Mouse (Mus musculus) cerebellum, postnatal 25 days (tissue): Measurements from ENCODE around the gene Psip1.

Source experiments
- DNase-seq, 2 experiments: peaks; one replicate each; pipeline ENCODE4 v3.0.0; 2021; ENCODE audit warnings: mixed read lengths in 2 of 2

Gene Psip1

DNA sequence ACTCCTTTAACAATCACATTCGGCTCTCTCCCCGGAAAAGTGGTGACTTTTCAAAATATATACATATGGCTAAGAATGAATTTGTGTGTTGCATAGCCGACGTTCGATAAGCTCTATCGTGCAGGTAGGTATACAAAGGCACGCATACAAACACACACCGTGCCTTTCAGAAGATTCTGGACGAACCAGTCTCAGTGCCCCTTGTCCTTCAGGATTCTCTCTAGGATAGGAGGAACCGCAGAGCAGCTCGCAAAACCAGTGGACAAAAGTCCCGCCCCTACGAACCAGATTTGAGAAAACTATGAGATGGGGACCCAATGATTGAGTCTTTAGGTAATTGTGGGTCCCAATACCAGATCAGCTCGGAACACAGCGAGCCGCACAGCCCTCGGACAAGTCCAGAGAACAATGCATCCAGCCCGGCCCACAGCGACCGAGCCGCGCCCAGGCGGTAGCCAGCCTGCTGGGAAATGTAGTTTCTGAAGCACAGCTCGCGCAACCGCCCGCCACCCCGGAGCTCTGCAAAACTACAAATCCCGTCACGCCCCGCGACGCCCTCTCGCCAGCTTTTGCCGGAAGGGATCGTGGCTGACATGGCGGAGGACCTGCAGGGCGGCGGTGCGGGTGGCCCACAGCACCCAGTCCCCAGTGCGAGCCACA is 69.0 kb downstream of the Psip1 start, which contains the start of gene Snapc3:
Gene Snapc3, plus strand, starts transcription at position 565 of the 660 bp plus-strand sequence.
- DNase-seq, result peak; percentile 97 to 98

- no peak for DNase-seq
These were observed 71.9 kb downstream of the Psip1 start for GRCm38 (mm10) chr4:83414241-83414824.

GRCm38 (mm10) chr4:83412060-83412459 is 74.2 kb downstream of the Psip1 start:
- DNase-seq, result no peak

DNA sequence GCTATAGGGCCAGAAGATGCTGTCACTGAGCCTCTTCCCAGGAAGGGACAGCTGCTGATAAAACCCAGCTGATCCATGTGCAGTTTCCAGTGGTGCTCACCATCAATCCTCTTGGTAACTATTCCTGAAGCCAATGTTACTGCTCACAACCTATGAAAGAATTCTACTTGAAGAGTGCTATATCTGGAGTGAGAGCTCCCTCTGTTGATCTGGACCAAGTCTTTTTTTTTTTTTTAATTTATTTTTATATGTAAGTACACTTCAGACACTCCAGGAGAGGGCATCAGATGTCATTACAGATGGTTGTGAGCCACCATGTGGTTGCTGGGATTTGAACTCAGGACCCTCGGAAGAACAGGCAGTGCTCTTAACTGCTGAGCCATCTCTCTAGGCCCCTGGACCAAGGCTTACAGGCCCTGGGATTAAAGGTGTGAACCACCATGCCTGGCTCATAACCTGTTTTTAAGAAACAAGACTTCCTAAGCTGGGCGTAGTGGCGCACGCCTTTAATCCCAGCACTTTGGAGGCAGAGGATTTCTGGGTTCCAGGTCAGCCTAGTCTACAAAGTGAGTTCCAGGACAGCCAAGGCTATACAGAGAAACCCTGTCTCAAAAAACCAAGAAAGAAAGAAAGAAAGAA is 76.3 kb downstream of the Psip1 start:
- DNase-seq, result no peak

- no peak for DNase-seq
These were observed 78.6 kb downstream of the Psip1 start for GRCm38 (mm10) chr4:83407688-83408087.
